Mouse (Mus musculus) bone marrow, adult 2 months (tissue): ENCODE data around the gene Sgcb.

Source experiments
- CTCF ChIP-seq: fragments of 200-500 bp; IDR thresholded peaks from 2 replicates; pipeline ENCODE4 v1.5.1; 2011; ENCODE audit warnings: low read length, control low read depth; ENCODE audit not compliant: control insufficient read depth, insufficient read depth
- POLR2A ChIP-seq: fragments of 200-500 bp; IDR thresholded peaks from 2 replicates; pipeline ENCODE4 v1.6.1; 2011; ENCODE audit warnings: low read depth, mild to moderate bottlenecking, control low read depth, low read length, borderline replicate concordance; ENCODE audit not compliant: control insufficient read depth

- no peak for TF ChIP-seq CTCF
- no peak for TF ChIP-seq POLR2A
Observed at GRCm38 (mm10) chr5:73599991-73600390, 47.6 kb downstream of the Sgcb start.
